Mouse (Mus musculus): ENCODE measurements around the gene Bloc1s2. TPM values are rescaled to one million over a fixed set of nuclear protein-coding genes. Genes with fewer than 3 reads are reported as not detected.

Gene Bloc1s2
- polyA plus RNA-seq, 1 experiment from 2014 or later: 189 TPM

DNA sequence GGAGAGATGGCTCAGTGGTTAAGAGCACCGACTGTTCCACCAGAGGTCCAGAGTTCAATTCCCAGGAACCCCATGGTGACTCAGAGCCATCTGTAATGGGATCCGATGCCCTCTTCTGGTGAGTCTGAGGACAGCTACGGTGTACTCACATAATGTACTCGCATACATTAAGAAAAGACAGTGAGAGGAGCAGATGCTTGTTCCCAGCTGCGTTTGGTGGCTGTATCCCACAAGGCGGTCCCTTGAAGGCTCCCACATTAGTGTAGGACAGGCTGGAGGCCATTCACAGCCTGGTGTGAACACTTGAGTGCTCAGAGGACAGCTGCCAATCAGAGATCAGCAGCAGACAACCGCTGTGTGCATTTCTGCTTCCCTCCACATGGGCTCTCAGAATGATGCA lies 34.5 kb downstream of the Bloc1s2 start:
- H3K9ac ChIP-seq (replicated peaks; ENCODE audit: low read depth, low read length): no peak overlapping the region
- ATAC-seq (ENCODE audit: low read depth): no peak
- peaks cover 5% of the 10 kb centered on the region for H3K4me1 ChIP-seq (ENCODE audit: control insufficient read depth, insufficient read depth, low read length)
- no peak overlapping the region for H3K4me3 ChIP-seq (ENCODE audit: low read depth, low read length)
- WGBS: 51% methylated on average over 7 of the region's 7 CpGs
- no peaks in the 10 kb centered on the region for H3K27me3 ChIP-seq (ENCODE audit: control insufficient read depth, insufficient read depth, low read length)
- peaks cover 39% of the 10 kb centered on the region for H3K36me3 ChIP-seq (ENCODE audit: control insufficient read depth, insufficient read depth, low read length)
- H3K4me2 ChIP-seq (ENCODE audit: low read depth, low read length): no peak overlapping the region
- no peak overlapping the region for H3K27ac ChIP-seq (ENCODE audit: low read depth, low read length)
- no peaks in the 10 kb centered on the region for H3K9me3 ChIP-seq (ENCODE audit: control insufficient read depth, low read length)

DNA sequence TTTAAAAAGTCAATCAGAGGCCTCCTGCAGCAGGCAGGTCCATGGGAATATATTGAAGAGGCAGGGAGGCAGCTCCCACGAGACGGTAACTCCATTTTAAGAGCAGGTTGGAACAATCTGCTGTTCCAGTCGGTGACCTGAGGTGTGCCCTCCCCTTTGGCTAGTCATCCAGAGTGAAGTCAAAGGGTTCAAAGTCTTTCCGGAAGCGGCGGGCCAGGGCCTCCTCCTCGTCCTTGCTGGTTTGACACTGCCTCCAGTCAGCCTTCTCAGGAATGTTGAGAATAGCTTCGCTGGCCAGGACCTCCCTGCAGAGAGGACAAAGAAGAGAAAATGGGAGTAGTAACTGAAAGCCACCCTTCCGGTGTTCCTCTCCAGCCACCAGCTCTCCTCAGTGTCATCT lies 35.9 kb downstream of the Bloc1s2 start:
- no peaks in the 10 kb centered on the region for H3K9me3 ChIP-seq (ENCODE audit: control insufficient read depth, low read length)
- no peak overlapping the region for H3K9ac ChIP-seq (replicated peaks; ENCODE audit: low read depth, low read length)
- no peak overlapping the region for H3K4me2 ChIP-seq (ENCODE audit: low read depth, low read length)
- H3K36me3 ChIP-seq (ENCODE audit: control insufficient read depth, insufficient read depth, low read length): peaks cover 31% of the 10 kb centered on the region
- no peak overlapping the region for H3K4me3 ChIP-seq (ENCODE audit: low read depth, low read length)
- no peak for ATAC-seq (ENCODE audit: low read depth)
- no peaks in the 10 kb centered on the region for H3K27me3 ChIP-seq (ENCODE audit: control insufficient read depth, insufficient read depth, low read length)
- peaks cover 12% of the 10 kb centered on the region for H3K4me1 ChIP-seq (ENCODE audit: control insufficient read depth, insufficient read depth, low read length)
- WGBS: 89% methylated on average over 9 of the region's 9 CpGs
- no peak overlapping the region for H3K27ac ChIP-seq (ENCODE audit: low read depth, low read length)

DNA sequence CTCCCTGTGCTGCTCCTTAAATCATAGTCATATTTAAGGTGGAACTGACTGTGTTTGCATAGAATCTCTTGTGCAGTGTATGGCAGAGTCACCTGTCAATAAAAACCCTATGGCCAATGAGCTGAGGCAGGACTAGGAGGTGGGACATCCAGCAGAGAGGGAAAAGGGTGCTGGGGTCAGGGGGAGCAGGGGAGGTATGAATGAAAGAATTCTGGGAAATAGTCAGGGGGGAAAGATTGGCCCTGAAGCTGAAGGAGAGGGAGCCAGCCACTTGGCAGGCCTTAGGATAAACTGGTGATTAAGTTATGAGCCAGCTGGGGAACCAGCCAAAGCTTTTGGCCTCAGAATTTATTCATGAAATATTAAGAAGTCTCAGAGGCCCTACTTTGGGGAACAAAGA lies 37.2 kb downstream of the Bloc1s2 start:
- H3K27ac ChIP-seq (ENCODE audit: low read depth, low read length): no peak overlapping the region
- H3K27me3 ChIP-seq (ENCODE audit: control insufficient read depth, insufficient read depth, low read length): no peaks in the 10 kb centered on the region
- ATAC-seq (ENCODE audit: low read depth): no peak
- H3K9me3 ChIP-seq (ENCODE audit: control insufficient read depth, low read length): no peaks in the 10 kb centered on the region
- no peak overlapping the region for H3K9ac ChIP-seq (replicated peaks; ENCODE audit: low read depth, low read length)
- no peak overlapping the region for H3K4me2 ChIP-seq (ENCODE audit: low read depth, low read length)
- peaks cover 26% of the 10 kb centered on the region for H3K36me3 ChIP-seq (ENCODE audit: control insufficient read depth, insufficient read depth, low read length)
- peaks cover 12% of the 10 kb centered on the region for H3K4me1 ChIP-seq (ENCODE audit: control insufficient read depth, insufficient read depth, low read length)
- H3K4me3 ChIP-seq (ENCODE audit: low read depth, low read length): no peak overlapping the region

DNA sequence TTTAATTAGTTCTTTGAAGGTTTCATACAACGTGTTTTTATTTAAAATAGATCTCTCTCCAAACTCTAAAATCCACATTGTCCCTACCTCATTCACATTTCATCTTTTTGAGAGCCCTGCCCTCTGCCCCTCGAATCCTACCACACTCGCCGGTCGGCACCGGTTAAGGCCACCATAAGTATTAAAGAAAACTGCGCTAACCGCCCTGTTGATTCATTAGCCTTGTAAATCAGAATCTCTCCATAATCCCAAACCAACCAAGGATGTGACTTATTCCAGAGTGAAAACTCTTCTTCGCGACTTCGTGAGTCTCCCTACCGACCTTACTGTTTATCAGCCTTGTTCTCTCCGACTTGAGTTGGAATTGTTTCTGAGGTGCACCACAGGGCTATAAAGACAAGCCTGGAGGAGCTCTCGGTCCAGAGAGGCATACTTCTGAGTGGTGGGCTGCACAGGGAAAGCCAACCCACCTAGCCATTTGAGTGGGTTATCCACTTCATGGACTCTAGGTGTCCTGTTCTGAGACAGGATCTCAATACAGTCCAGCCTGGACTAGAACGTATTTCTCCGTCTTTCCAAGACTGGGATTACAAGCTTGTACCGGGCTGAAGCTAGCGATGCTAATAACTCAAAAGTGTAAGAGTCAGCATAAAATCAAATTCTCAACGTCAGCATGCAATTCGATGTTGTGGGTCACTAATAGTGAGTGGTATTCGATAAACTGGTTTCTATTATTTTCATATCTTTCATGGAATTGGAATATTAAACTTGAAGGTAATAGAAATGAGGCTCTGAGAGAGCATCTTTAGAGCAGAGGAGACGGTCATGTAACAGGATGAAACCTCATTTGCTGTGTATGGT lies 38.4 kb downstream of the Bloc1s2 start:
- H3K4me1 ChIP-seq (ENCODE audit: control insufficient read depth, insufficient read depth, low read length): peaks cover 12% of the 10 kb centered on the region
- H3K27ac ChIP-seq (ENCODE audit: low read depth, low read length): no peak overlapping the region
- H3K4me2 ChIP-seq (ENCODE audit: low read depth, low read length): peak overlapping the region; percentile 82
- peaks cover 19% of the 10 kb centered on the region for H3K36me3 ChIP-seq (ENCODE audit: control insufficient read depth, insufficient read depth, low read length)
- no peaks in the 10 kb centered on the region for H3K27me3 ChIP-seq (ENCODE audit: control insufficient read depth, insufficient read depth, low read length)
- WGBS: 30% methylated on average over 22 of the region's 22 CpGs
- peak overlapping the region; percentile 93 for H3K9ac ChIP-seq (replicated peaks; ENCODE audit: low read depth, low read length)
- peak; percentile 41; the same call in 1 of the 2 replicates for ATAC-seq (ENCODE audit: low read depth)
- H3K4me3 ChIP-seq (ENCODE audit: low read depth, low read length): peak overlapping the region; percentile 78
- no peaks in the 10 kb centered on the region for H3K9me3 ChIP-seq (ENCODE audit: control insufficient read depth, low read length)

DNA sequence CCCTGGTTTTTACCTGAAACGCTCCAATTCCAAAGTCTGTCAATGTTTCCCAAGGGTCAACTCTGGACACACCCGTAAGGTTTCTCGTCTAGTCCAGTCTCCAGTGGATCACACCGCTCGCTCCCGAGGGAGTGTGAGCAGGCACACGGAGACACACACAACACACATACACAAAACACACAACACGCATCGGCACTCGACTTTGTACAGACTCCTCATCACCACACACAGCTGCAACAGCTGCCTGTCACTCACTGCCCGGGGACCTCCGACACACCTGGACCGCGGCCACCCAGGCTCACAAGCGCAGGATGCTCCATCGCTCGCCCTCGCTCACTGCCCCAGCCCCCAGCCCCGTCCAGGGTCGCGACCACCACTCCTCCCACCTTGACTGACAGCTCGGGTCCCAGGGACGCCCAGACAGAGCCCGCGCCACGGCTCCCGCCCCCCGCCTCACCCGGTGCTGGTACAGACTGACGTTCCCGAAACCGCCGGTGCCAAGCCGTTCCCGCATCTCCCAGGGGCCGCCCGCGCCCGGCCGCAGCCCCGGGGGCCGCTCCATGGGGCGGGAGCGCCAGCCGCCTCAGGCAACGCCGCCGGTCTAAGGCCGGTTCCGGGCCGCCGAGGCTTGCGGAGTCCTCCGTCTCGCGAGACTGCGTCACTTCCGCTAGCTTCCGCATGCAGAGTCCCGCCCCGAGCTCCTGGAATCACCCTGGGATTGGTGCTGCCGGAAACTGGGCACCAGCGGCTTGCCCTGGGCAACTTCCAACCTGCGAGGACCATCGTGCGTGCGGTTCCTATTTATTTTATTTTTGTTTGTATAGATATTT lies 39.2 kb downstream of the Bloc1s2 start, which contains the start of gene Chuk:
Gene Chuk (minus strand): TSS at position 650 of the 830 bp plus-strand sequence.
- whole genome bisulfite sequencing: under 1% methylated on average over 65 of the region's 67 CpGs
- H3K27ac ChIP-seq (ENCODE audit: low read depth, low read length): peak within 1 kb of the TSS; percentile 63
- peak; percentile 100 for ATAC-seq (ENCODE audit: low read depth)
- no peaks in the 10 kb centered on the region for H3K27me3 ChIP-seq (ENCODE audit: control insufficient read depth, insufficient read depth, low read length)
- H3K4me1 ChIP-seq (ENCODE audit: control insufficient read depth, insufficient read depth, low read length): peaks cover 12% of the 10 kb centered on the region
- peak within 1 kb of the TSS; percentile 93 for H3K9ac ChIP-seq (replicated peaks; ENCODE audit: low read depth, low read length)
- H3K4me3 ChIP-seq (ENCODE audit: low read depth, low read length): peak within 1 kb of the TSS; percentile 78
- H3K36me3 ChIP-seq (ENCODE audit: control insufficient read depth, insufficient read depth, low read length): peaks cover 11% of the 10 kb centered on the region
- peak within 1 kb of the TSS; percentile 82 for H3K4me2 ChIP-seq (ENCODE audit: low read depth, low read length)
- H3K9me3 ChIP-seq (ENCODE audit: control insufficient read depth, low read length): no peaks in the 10 kb centered on the region

DNA sequence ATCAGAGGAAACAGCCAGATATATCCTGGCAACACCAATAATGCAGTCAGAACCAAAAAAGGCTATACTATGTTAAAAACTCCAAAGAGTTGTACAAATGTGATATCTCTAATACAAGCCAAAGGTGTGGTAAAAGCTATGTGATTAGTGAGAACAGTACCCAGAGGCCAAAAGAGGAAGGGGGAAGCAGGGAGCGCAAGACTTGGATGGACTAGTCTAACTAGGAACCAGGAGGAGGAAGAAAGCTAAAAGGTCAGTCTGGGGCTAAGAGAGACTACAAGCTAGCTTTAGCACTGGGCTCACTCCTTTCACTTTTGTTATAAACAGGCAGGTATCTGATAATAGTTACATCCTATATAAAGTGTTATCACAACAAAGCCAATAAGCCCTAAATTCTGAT lies 41.9 kb downstream of the Bloc1s2 start:
- Histone ChIP-seq H3K36me3 (ENCODE audit: control insufficient read depth, insufficient read depth, low read length) (peaks cover 9% of the 10 kb centered on the region; the same call in 1 of the 2 replicates), H3K4me3 (ENCODE audit: low read depth, low read length) (no peak overlapping the region), H3K9ac (replicated peaks; ENCODE audit: low read depth, low read length) (no peak overlapping the region), H3K27ac (ENCODE audit: low read depth, low read length) (no peak overlapping the region), H3K27me3 (ENCODE audit: control insufficient read depth, insufficient read depth, low read length) (no peaks in the 10 kb centered on the region), H3K9me3 (ENCODE audit: control insufficient read depth, low read length) (no peaks in the 10 kb centered on the region), H3K4me1 (ENCODE audit: control insufficient read depth, insufficient read depth, low read length) (peaks cover 12% of the 10 kb centered on the region), H3K4me2 (ENCODE audit: low read depth, low read length) (no peak overlapping the region)
- no peak for ATAC-seq (ENCODE audit: low read depth)
- WGBS: 83% methylated on average over 1 of the region's 1 CpGs

DNA sequence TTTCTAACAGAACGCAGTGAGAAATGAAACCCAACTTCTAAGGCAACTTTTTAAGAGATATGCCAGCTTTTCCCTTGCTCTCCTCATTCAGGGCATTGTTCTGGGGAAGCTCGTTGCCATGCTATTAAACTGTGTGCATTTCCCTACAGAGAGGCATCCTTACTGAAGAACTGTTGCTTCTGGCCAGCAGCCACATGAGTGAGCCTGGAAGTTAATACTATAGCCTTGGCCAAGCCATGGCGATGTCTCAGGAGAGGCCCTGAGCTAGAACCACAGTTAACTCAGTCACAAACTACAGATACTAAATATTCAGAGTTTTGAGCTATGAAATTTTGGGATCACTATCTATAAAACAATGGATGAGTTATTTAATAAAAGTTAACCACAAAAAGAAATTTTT lies 43.2 kb downstream of the Bloc1s2 start:
- Histone ChIP-seq H3K4me2 (ENCODE audit: low read depth, low read length) (no peak overlapping the region), H3K27ac (ENCODE audit: low read depth, low read length) (no peak overlapping the region), H3K4me3 (ENCODE audit: low read depth, low read length) (no peak overlapping the region), H3K36me3 (ENCODE audit: control insufficient read depth, insufficient read depth, low read length) (peaks cover 14% of the 10 kb centered on the region; the same call in 1 of the 2 replicates), H3K9me3 (ENCODE audit: control insufficient read depth, low read length) (no peaks in the 10 kb centered on the region), H3K4me1 (ENCODE audit: control insufficient read depth, insufficient read depth, low read length) (peaks cover 10% of the 10 kb centered on the region), H3K9ac (replicated peaks; ENCODE audit: low read depth, low read length) (no peak overlapping the region), H3K27me3 (ENCODE audit: control insufficient read depth, insufficient read depth, low read length) (no peaks in the 10 kb centered on the region)
- WGBS: 77% methylated on average over 3 of the region's 3 CpGs
- ATAC-seq (ENCODE audit: low read depth): no peak

DNA sequence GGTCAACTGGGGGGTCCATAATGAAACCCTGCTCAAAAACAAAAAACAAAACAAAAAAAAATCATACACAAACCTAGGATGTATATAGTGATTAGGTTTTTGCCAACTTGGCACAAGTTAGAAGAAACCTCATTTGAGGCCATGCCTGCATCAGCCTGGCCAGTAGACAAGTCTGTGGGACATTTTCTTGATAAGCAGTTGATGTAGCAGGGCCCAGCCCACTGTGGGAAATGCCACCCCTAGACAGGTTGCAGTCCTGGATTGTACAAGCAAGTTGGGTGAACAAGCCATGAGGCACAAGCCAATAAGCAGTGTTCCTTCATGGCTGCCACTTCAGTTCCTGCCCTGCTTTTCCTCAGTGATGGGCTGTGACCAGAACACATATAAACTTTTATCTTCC lies 45.4 kb downstream of the Bloc1s2 start:
- H3K4me3 ChIP-seq (ENCODE audit: low read depth, low read length): no peak overlapping the region
- no peaks in the 10 kb centered on the region for H3K9me3 ChIP-seq (ENCODE audit: control insufficient read depth, low read length)
- H3K4me2 ChIP-seq (ENCODE audit: low read depth, low read length): no peak overlapping the region
- H3K36me3 ChIP-seq (ENCODE audit: control insufficient read depth, insufficient read depth, low read length): peaks cover 26% of the 10 kb centered on the region; the same call in 1 of the 2 replicates
- no peak overlapping the region for H3K9ac ChIP-seq (replicated peaks; ENCODE audit: low read depth, low read length)
- no peaks in the 10 kb centered on the region; the same call in 1 of the 2 replicates for H3K4me1 ChIP-seq (ENCODE audit: control insufficient read depth, insufficient read depth, low read length)
- no peak for ATAC-seq (ENCODE audit: low read depth)
- no peaks in the 10 kb centered on the region for H3K27me3 ChIP-seq (ENCODE audit: control insufficient read depth, insufficient read depth, low read length)
- no peak overlapping the region for H3K27ac ChIP-seq (ENCODE audit: low read depth, low read length)

Measured in neural tube, embryonic 14.5 days (tissue).